8 mouse cellular contexts compared by ENCODE assay signal in genomic region chr19:55839036-55839555, GRCm38 (mm10).
DNase-seq lines count a peak whose midpoint lies in the region; ATAC-seq lines count a peak whose summit lies in the region.

No protein-coding gene starts in this region.

- no peak overlapping the region for H3K4me2 ChIP-seq in forebrain, embryonic 14.5 days (ENCODE audit: low read length)
- peak overlapping the region; percentile 35 for H3K4me2 ChIP-seq in intestine, embryonic 14.5 days (ENCODE audit: low read length)
- no peak overlapping the region for H3K4me2 ChIP-seq in midbrain, embryonic 11.5 days

- H3K4me3 ChIP-seq in forebrain, embryonic 14.5 days (ENCODE audit: low read depth, low read length): no peak overlapping the region
- H3K4me3 ChIP-seq in intestine, embryonic 14.5 days (ENCODE audit: low read depth, low read length): no peak overlapping the region
- no peak overlapping the region for H3K4me3 ChIP-seq in midbrain, embryonic 11.5 days (ENCODE audit: low read depth, low read length)

- 35% methylated on average over 10 of the region's 10 CpGs for WGBS in forebrain, embryonic 14.5 days
- WGBS in intestine, embryonic 14.5 days: 19% methylated on average over 10 of the region's 10 CpGs
- WGBS in midbrain, embryonic 11.5 days: 78% methylated on average over 10 of the region's 10 CpGs

- no peaks in the 10 kb centered on the region for H3K36me3 ChIP-seq in forebrain, embryonic 14.5 days (ENCODE audit: control insufficient read depth, insufficient read depth, low read length)
- 0 out of 2 replicates have a peak, but pooled peaks cover 2% of the 10 kb centered on the region for H3K36me3 ChIP-seq in intestine, embryonic 14.5 days (ENCODE audit: control insufficient read depth, insufficient read depth, low read length)
- H3K36me3 ChIP-seq in midbrain, embryonic 11.5 days (ENCODE audit: control insufficient read depth, insufficient read depth, low read length): no peaks in the 10 kb centered on the region

- H3K4me1 ChIP-seq in forebrain, embryonic 14.5 days (ENCODE audit: control insufficient read depth, insufficient read depth, low read length): peaks cover 28% of the 10 kb centered on the region
- peaks cover 54% of the 10 kb centered on the region for H3K4me1 ChIP-seq in intestine, embryonic 14.5 days (replicated peaks; ENCODE audit: control insufficient read depth, insufficient read depth, low read length)
- H3K4me1 ChIP-seq in midbrain, embryonic 11.5 days (ENCODE audit: control insufficient read depth, insufficient read depth, low read length): peaks cover 34% of the 10 kb centered on the region

- no peaks in the 10 kb centered on the region for H3K9me3 ChIP-seq in forebrain, embryonic 14.5 days (replicated peaks; ENCODE audit: control insufficient read depth, low read length)
- H3K9me3 ChIP-seq in intestine, embryonic 14.5 days (ENCODE audit: control insufficient read depth, low read length): no peaks in the 10 kb centered on the region
- no peaks in the 10 kb centered on the region for H3K9me3 ChIP-seq in midbrain, embryonic 11.5 days (ENCODE audit: control insufficient read depth, low read length)

- ATAC-seq in forebrain, embryonic 14.5 days: no peak
- no peak for ATAC-seq in intestine, embryonic 14.5 days (replicated peaks; ENCODE audit: low FRiP score, low TSS enrichment, low read depth)
- ATAC-seq in midbrain, embryonic 11.5 days (ENCODE audit: low FRiP score): no peak

- no peak overlapping the region for H3K27ac ChIP-seq in forebrain, embryonic 14.5 days (ENCODE audit: low read depth, low read length)
- peak overlapping the region; percentile 90 for H3K27ac ChIP-seq in intestine, embryonic 14.5 days (ENCODE audit: low read depth)
- peak overlapping the region; percentile 13; the same call in 1 of the 2 replicates for H3K27ac ChIP-seq in midbrain, embryonic 11.5 days (ENCODE audit: low read depth, low read length)

- DNase-seq in kidney, adult 9 months: peak; percentile 35
- DNase-seq in kidney, adult 11 months: no peak
- peak; percentile 43 for DNase-seq in forebrain, embryonic 14.5 days (ENCODE audit: low spot score)
- DNase-seq in intestine, embryonic 14.5 days (ENCODE audit: low spot score): peak; percentile 66
- no peak for DNase-seq in midbrain, embryonic 11.5 days (ENCODE audit: low spot score, missing footprints)
- DNase-seq in layer of hippocampus, adult 8-10 months (ENCODE audit: low spot score in 2 of 2): no peak
- no peak for DNase-seq in frontal cortex, postnatal 36 days (ENCODE audit: low spot score in 2 of 2)
- DNase-seq in layer of hippocampus, postnatal 25 days (ENCODE audit: extremely low spot score in 1 of 2, low spot score in 1 of 2): no peak

- H3K9ac ChIP-seq in forebrain, embryonic 14.5 days (ENCODE audit: low read length): no peak overlapping the region
- H3K9ac ChIP-seq in intestine, embryonic 14.5 days (ENCODE audit: low read length): no peak overlapping the region; the same call in 1 of the 2 replicates
- no peak overlapping the region for H3K9ac ChIP-seq in midbrain, embryonic 11.5 days (ENCODE audit: low read length)

- H3K27me3 ChIP-seq in forebrain, embryonic 14.5 days (replicated peaks; ENCODE audit: control insufficient read depth, insufficient read depth, low read length): no peaks in the 10 kb centered on the region
- H3K27me3 ChIP-seq in intestine, embryonic 14.5 days (replicated peaks; ENCODE audit: control insufficient read depth, insufficient read depth, low read length): no peaks in the 10 kb centered on the region
- H3K27me3 ChIP-seq in midbrain, embryonic 11.5 days (ENCODE audit: control insufficient read depth, insufficient read depth, low read length): no peaks in the 10 kb centered on the region

Comparison
In these comparisons a context has a peak if more than half of its experiments do, and no peak if none do; other contexts are left out.
1. DNase-seq: peak in kidney, adult 9 months (single experiment), forebrain, embryonic 14.5 days (single experiment) and intestine, embryonic 14.5 days (single experiment); none in kidney, adult 11 months (single experiment), midbrain, embryonic 11.5 days (single experiment), layer of hippocampus, adult 8-10 months (0 of 2), frontal cortex, postnatal 36 days (0 of 2) and layer of hippocampus, postnatal 25 days (0 of 2).